Mouse (Mus musculus) frontal cortex, adult 2 months (tissue): ENCODE measurements around the gene Pithd1. TPM values are rescaled to one million over a fixed set of nuclear protein-coding genes. Genes with fewer than 3 reads are reported as not detected.

ENCODE experiments used
- DNase-seq, 2 experiments: peaks; one replicate each; pipeline ENCODE4 v3.0.0; 2022; ENCODE audit warnings: low spot score in 1 of 2; ENCODE audit errors: extremely low spot score in 1 of 2
- polyA plus RNA-seq: library from polyadenylated mRNA; depleted of rRNA; stranded (reverse); fragments of >200 nt; gene quantifications from 2 replicates; pipeline ENCODE4 v1.2.3, GENCODE M21; 2012; rRNA removed

Gene Pithd1
- polyA plus RNA-seq, 1 experiment: 107 TPM

DNA sequence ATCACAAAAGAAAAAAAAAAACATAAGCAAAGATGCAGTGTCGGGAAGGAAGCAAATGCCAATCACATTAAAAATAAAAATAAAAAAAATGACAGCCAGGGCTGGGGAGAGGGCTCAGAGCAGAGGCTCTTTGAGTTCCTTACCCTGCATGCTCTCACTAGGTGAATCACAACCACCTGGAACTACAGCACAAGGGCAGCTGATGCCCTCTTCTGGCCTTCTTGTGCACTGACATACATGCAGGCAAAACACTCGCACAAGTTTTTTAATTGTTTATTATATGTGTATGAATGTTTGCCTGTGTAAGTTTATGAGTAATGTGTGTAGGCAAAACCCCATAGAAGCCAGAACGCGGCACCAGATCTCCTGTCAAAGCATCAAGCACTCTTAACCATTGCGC lies 55.2 kb downstream of the Pithd1 start:
- DNase-seq: no peak

DNA sequence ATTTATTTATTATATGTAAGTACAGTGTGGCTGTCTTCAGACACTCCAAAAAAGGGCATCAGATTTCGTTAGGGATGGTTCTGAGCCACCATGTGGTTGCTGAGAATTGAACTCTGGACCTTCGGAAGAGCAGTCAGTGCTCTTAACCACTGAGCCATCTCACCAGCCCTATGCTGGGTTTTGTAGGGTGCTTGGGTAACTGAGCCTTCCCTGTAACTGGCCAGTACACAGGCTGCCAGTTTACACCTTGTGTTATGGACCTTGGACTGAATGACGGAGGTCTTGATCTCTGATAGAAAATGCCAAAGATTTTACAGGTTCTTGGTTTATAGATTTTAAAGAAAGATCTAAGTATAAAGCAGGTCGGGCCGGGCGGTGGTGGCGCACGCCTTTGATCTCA lies 56.8 kb downstream of the Pithd1 start:
- no peak for DNase-seq

DNA sequence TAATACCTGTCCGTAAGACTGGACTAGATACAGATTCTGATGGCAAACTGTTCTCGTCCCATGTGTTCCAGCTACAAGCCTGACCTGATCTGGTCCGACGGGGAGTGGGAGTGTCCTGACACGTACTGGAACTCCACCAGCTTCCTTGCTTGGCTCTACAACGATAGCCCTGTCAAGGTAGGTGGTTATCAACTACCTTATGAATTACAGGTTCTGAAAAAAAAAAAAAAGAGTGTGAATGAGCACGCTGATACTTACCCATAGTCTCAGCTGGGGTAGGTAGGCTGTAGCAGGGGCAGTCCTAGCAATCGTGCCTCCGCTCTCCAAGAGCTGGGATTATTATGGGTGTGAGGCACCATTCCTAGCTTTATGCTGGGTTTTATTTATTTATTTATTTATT lies 57.2 kb downstream of the Pithd1 start:
- DNase-seq: no peak

DNA sequence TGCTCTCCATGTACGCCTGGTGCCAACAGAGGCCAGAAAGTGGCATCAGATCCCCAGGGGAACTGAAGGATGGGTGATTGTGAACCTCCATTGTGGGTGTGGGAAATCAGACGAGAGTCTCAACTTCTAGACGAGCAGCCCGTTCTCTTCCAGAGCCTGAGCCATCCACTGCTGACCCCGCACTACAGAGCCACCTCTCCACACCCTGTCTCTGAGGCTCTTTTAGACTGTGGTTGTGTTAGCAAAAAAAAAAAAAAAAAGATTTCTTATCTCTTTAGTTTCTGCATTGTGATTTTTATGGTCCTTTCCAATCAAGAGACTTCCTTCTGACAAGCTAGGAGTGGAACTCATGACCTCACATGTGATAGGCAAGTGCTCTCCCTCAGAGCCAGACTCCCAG lies 57.7 kb downstream of the Pithd1 start:
- no peak for DNase-seq

DNA sequence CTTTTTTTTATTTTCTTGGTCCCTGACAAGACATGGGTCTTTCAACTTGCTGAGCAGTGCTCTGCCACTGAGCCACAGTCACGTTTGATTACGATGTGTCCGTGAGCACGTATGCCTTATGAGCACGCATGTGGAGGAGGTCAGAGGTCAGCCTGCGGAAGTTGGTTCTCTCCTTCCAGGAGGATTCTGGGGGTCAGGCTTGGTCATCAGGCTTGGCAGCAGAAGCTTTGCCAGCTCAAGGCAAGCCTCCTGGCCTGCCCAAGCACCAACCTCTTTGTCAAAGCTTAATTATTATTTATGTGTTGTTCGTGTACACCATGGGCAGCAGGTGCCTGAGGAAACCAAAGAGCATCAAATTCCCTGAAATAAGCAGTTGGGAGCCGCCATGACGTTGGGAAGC lies 58.7 kb downstream of the Pithd1 start:
- DNase-seq: no peak

DNA sequence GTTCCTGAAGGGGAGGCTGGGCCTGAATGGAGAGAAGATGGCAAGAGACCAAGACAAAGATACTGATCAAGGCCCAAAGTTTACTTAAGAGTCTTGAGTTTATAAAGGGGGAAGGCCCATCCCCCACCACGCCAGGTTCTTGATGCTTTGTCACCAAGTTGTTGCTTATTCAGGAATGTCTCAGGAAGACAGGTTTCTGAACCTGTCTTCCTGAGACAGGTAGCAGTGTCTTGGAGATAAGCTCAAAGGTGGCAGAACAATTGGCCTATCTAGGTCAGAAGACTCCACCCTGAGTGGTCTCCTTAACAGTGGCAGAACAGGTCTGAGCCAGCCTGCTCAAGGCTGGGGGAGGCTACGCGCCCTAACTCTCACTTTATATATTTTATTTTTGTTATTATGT lies 60.2 kb downstream of the Pithd1 start:
- no peak for DNase-seq

DNA sequence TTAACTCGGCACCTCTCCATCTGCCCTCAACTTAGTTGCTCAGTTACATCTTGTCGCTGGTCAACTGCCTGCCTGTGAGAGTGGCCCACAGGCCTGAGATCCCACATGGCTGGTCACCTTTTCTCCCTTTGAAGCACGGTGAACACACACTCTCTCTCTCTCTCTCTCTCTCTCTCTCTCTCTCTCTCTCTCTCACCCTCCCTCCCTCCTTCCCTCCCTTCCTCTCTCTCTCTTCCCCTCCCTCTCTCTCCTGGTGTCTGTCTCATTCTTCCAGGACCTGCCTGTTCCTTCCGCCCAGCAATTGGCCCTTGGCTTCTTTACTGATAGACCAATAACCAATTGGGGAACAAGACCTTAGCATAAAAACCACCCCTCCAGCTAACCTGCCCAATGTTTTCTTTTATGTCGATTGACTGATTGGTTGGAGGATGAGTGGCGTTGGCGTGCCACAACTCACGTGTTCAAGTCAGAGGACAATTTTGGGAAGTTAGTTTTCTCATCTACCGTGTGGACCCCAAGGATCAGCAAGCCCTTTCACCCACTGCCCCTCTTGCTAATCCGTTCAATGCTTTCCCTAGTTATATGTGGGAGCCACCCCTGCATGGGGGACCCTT lies 60.8 kb downstream of the Pithd1 start:
- no peak for DNase-seq

Other genes starting within 250 kb of the Pithd1 start
- gene Myom3, start 227.5 kb downstream of the Pithd1 start, polyA plus RNA-seq: 1.8 and 2.6 TPM in 2 replicates
- 68.2 and 68.5 TPM in 2 replicates for gene Srsf10, start 131.5 kb downstream of the Pithd1 start, polyA plus RNA-seq
- 63.1 and 68.6 TPM in 2 replicates for gene Pnrc2, start 113.4 kb downstream of the Pithd1 start, polyA plus RNA-seq
- 0.11 and 0.14 TPM in 2 replicates for gene Cnr2, start 91.9 kb downstream of the Pithd1 start, polyA plus RNA-seq
- 40.4 and 42.3 TPM in 2 replicates for gene Fuca1, start 66.5 kb downstream of the Pithd1 start, polyA plus RNA-seq
- gene Hmgcl, start 40.8 kb downstream of the Pithd1 start, polyA plus RNA-seq: 56.1 and 56.2 TPM in 2 replicates
- gene Gale, start 23.5 kb downstream of the Pithd1 start, polyA plus RNA-seq: 31.9 and 37.6 TPM in 2 replicates
- 108 and 117 TPM in 2 replicates for gene Lypla2, start 14.6 kb downstream of the Pithd1 start, polyA plus RNA-seq
- gene Eloa, start 34.5 kb upstream of the Pithd1 start, polyA plus RNA-seq: 18.8 and 20.4 TPM in 2 replicates
- gene Rpl11, start 66.2 kb upstream of the Pithd1 start, polyA plus RNA-seq: 507 and 512 TPM in 2 replicates
- gene Id3, start 156.2 kb upstream of the Pithd1 start, polyA plus RNA-seq: 90.0 and 90.1 TPM in 2 replicates
- gene E2f2, start 185.1 kb upstream of the Pithd1 start, polyA plus RNA-seq: 0.25 and 0.34 TPM in 2 replicates
- 4.3 and 4.6 TPM in 2 replicates for gene Asap3, start 219.1 kb upstream of the Pithd1 start, polyA plus RNA-seq